Mouse (Mus musculus) gastrocnemius, adult 8-10 months (tissue): ENCODE measurements around the gene Slc12a3. TPM values are rescaled to one million over a fixed set of nuclear protein-coding genes. Genes with fewer than 3 reads are reported as not detected.
"Not testable (repeated sequence)": the region's sequence is repeated elsewhere in the genome, so short reads cannot be mapped to it uniquely, and the experiment has no call there.

Experiments
- DNase-seq, 2 experiments: peaks; one replicate each; pipeline ENCODE4 v3.0.0; 2022; ENCODE audit warnings: low spot score in 2 of 2
- microRNA-seq: library from miRNA; unstranded; fragments of <30 nt; microRNA quantifications from one replicate; pipeline ENCODE4 v1.2.0, GENCODE M21; 2022
- total RNA-seq, 4 experiments: library from RNA; stranded (reverse); gene quantifications; 2 replicates each; pipeline ENCODE4 v1.2.4; 2022

Gene Slc12a3
- total RNA-seq, 4 experiments from 2014 or later, result not detected

- DNase-seq, result no peak
Measured at GRCm38 (mm10) chr8:94398587-94398986, 69.6 kb downstream of the Slc12a3 start.

GRCm38 (mm10) chr8:94399361-94399953 is 70.5 kb downstream of the Slc12a3 start:
- no peak for DNase-seq

GRCm38 (mm10) chr8:94399957-94400356 is 71.0 kb downstream of the Slc12a3 start:
- not testable (repeated sequence) for DNase-seq

GRCm38 (mm10) chr8:94408443-94409080 is 79.6 kb downstream of the Slc12a3 start:
- DNase-seq, result no peak

GRCm38 (mm10) chr8:94409523-94409922 is 80.5 kb downstream of the Slc12a3 start:
- no peak for DNase-seq

- no peak for DNase-seq
Measured at GRCm38 (mm10) chr8:94412518-94412917, 83.5 kb downstream of the Slc12a3 start.

- DNase-seq, result no peak
Measured at GRCm38 (mm10) chr8:94413509-94413908, 84.5 kb downstream of the Slc12a3 start.

- DNase-seq, result no peak
Measured at GRCm38 (mm10) chr8:94415218-94415617, 86.2 kb downstream of the Slc12a3 start.

Small RNAs within 50 kb of the gene (microRNA-seq; reads per million reads assigned to microRNA genes)
- gene Mir138-2, result 16.6 reads per million, percentile 14 among the genes with 10 or more reads in this experiment

Other genes with a start within 250 kb of the Slc12a3 start
- 1 to 10 TPM; 2.5 to 3.9 (median 3.6) TPM for gene Bbs2, start 230.3 kb upstream of the Slc12a3 start, total RNA-seq
- not detected for gene Mt4, start 192.0 kb upstream of the Slc12a3 start, total RNA-seq
- 1 to 10 TPM in 3 of 4 experiments, not detected in 1; 2.0 to 2.4 (median 2.2) TPM for gene Mt3, start 176.6 kb upstream of the Slc12a3 start, total RNA-seq
- gene Mt2, start 156.5 kb upstream of the Slc12a3 start, total RNA-seq, result 10 to 100 TPM; 12.9 to 75.1 (median 15.1) TPM
- gene Mt1, start 150.1 kb upstream of the Slc12a3 start, total RNA-seq, result 10 to 100 TPM; 11.7 to 74.5 (median 17.7) TPM
- gene Nup93, start 114.6 kb upstream of the Slc12a3 start, total RNA-seq, result 10 to 100 TPM in 3 of 4 experiments, 1 to 10 TPM in 1; 9.7 to 14.2 (median 12.1) TPM
- gene Herpud1, start 57.2 kb downstream of the Slc12a3 start, total RNA-seq, result 100 to 1,000 TPM; 117 to 134 (median 124) TPM
- gene Nlrc5, start 105.2 kb downstream of the Slc12a3 start, total RNA-seq, result 1 to 10 TPM in 1 of 4 experiments, under 1 TPM in 3; 0.44 to 1.1 (median 0.65) TPM
- 1 to 10 TPM; 4.3 to 9.8 (median 6.8) TPM for gene Cpne2, start 203.8 kb downstream of the Slc12a3 start, total RNA-seq